Mouse (Mus musculus): ENCODE results near the gene Ppm1f.
"Not testable (repeated sequence)": the region's sequence is repeated elsewhere in the genome, so short reads cannot be mapped to it uniquely, and the experiment has no call there.

The Ppm1f gene

DNA sequence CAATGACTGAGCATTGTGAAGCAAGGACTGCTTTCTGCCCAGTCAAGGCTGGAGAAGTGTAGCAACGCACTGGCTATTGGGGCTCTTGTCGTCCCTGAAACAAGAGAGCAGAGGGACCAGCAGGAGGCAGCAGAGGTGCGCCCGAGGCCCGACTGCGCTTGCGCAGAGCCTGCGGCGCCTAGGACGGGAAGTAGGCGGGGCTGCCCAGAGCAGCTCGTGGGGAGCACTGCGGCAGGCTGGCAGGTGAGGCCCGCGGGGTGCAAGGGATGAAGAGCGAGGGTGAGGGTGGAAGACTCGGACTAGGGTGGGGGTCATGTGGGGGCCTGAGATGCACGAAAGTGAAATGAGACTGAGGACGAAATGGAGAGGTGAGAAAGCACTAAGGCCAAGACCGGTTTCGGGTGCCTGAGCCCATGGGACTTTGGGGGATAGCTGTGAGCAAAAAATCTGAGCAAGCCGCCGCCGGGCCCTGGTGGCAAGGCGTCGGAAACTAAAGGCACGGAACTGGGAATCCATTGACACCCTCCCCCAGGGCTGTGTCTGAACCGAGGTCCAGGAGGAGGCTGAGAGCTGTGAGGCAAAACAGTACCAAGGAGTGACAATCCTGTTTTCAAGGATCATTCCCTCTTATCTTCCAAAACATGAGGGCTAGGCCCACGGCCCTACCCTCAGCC, at the start of gene Ppm1f:
TSS of gene Ppm1f (plus strand) at position 88 of the 674 bp plus-strand sequence.
- peak; percentile 96 to 97 for DNase-seq (ENCODE audit: low spot score in 2 of 2)

GRCm38 (mm10) chr16:16849196-16849595, 47.1 kb upstream of the Ppm1f start:
- no peak for DNase-seq (ENCODE audit: low spot score in 2 of 2)

DNA sequence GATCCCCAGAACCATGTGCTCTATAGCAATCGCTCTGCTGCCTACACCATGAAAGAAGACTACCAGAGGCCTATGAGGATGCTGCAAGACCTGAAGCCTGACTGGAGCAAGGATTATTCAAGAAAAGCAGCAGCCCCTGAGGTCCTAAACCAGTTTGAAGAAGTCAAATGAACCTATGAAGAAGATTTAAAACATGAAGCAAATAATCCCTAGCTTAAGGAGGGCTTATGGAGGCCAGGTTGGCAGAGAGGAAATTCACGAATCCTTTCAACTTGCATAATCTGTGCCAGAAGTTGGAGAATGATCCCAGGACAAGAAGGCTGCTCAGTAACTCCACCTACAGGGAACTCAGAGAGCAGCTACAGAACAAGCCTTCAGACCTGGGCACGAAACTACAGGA, 43.9 kb upstream of the Ppm1f start:
- DNase-seq (ENCODE audit: low spot score in 2 of 2): no peak

DNA sequence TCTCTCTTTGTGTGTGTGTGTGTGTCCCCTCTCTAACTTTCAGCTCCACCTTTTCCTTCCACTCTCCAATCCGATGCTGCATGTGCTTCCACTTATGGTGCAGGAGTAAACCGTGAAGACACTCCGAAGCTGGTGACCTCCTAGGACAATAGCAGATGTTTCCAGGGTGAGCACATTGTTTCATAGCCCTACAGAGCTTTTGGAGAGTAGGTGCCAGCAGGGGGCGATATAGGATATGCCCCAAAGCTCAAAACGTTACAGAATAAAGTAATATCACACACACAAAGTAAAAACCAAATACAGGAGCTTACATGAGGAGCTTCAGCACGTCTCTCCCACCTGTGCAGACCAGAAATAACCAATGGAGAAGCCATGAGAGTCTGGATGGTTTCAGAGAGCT, 41.4 kb upstream of the Ppm1f start:
- peak; percentile 41 to 50 for DNase-seq (ENCODE audit: low spot score in 2 of 2)

DNA sequence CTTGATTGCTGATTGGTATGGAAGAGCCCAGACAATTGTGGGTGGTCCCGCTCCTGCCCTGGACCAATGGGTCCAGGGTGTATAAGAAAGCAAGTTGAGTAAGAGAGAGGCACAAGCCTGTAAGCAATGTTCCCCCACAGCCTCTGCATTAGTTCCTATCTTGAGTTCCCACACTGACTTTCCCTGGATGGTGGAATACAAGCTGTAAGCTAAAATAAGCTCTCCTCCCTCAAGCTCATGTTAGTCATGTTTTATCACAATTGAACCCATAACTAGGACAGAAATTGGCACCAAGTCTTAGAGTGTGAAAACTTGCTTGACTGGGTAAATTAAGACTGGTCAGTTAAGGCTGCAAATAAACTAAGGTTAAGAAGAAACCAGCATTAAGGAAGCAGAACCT, 40.7 kb upstream of the Ppm1f start:
- DNase-seq (ENCODE audit: low spot score in 2 of 2): no peak

DNA sequence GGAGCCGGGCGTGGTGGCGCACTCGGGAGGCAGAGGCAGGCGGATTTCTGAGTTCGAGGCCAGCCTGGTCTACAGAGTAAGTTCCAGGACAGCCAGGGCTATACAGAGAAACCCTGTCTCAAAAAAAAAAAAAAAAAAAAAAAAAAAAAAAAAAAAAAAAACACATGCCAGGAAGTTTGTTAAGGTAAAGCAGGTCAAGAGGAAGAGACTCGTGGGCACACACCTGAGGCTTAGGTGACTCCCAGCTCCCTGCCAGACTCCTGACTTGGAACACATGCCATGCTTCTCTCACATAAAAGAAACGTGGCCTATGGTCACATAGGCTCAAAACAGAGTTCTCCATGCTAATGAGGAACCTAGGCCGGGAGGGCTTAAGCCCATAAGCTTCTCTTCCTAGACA, 40.2 kb upstream of the Ppm1f start:
- DNase-seq (ENCODE audit: low spot score in 2 of 2): not testable (repeated sequence)

- no peak for DNase-seq (ENCODE audit: low spot score in 2 of 2)
Observed at GRCm38 (mm10) chr16:16856731-16857476, 39.4 kb upstream of the Ppm1f start.

DNA sequence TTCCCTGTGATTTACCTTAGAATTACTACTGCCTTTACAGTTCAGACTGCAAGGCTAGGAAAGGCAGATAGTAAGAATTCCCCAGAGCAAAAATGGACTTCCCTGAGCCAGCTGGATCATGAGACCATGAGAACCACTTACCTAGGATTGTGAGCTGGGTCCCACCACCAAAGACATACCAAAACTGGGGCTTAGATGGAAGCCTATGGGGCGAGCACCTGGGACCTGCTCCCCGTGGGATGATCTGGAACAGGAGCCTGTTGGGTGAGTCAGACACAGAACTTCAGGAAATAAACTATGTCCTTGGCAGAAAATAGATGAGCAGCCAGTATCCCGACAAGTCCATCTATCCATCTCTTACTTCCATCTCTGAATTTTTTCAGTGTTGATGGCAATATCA, 34.0 kb upstream of the Ppm1f start:
- no peak for DNase-seq (ENCODE audit: low spot score in 2 of 2)

GRCm38 (mm10) chr16:16863978-16864377, 32.3 kb upstream of the Ppm1f start, which contains the start of gene Igll1:
Gene Igll1, minus strand, starts transcription at chr16:16863985.
- DNase-seq (ENCODE audit: low spot score in 2 of 2): no peak

DNA sequence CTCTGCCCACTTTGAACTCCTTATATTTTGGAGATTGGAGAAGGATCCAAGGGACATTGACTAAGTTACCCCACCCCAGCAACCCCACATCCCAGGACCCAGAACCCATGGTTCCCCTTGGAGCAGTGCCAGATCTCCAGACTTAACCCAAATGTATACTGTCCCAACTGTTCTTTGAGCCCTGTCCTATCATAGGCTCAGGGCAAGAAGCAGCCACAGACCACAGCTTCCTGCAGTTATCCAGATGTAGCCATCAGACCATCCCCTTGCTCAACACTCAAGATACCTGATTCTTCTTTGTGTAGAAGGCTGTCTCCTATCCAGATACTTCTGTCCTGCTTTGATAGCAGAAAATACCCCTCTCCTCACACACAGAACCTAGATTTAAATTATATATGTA, 31.1 kb upstream of the Ppm1f start:
- peak in 1 of 2 experiments; percentile 0 for DNase-seq (ENCODE audit: low spot score in 2 of 2)

DNA sequence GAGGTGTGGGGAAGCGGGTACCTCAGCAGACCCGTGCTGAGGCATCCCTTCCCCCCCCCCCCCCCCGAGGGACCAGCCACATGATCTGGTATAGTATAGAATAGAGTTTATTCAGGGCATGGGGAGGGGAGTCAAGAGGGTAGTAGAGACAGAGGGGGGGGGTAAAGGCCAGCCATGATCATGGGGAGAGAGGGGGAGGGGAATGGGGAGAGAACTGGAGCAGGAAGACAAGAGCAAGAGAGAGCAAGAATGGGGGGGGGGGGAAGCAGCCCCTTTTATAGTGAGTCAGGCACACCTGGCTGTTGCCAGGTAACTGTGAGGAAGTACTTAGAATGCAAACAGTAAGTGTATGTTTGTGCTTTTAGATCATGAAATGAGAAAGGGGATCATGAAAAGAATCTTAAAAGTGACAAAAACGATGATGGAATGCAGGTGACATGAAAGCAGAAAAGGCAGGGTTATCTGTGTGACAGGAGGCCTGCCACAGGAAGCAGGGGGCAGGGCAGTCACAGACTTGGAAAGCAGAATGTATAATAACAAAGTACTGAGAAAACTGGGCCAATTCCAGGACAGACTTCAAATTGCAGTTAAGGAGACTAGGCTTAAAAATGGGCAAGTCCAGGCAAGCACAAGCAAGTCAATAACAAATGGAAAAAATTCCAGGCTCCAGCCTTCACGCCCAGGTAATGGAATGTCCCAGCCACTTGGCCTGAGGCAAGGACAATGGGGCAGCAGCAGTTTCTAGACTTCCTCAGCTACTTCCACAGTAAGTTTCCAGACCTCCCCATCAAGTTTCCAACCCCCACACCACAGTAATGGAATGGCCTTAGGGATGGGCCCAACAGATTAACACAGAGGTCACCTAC, 30.3 kb upstream of the Ppm1f start:
- no peak for DNase-seq (ENCODE audit: low spot score in 2 of 2)

GRCm38 (mm10) chr16:16870241-16870616, 26.0 kb upstream of the Ppm1f start:
- DNase-seq (ENCODE audit: low spot score in 2 of 2): no peak

- peak; percentile 91 to 93 for DNase-seq (ENCODE audit: low spot score in 2 of 2)
Observed at GRCm38 (mm10) chr16:16870617-16871331, 25.5 kb upstream of the Ppm1f start, which contains the start of the genes Top3b and Vpreb1. Gene Top3b, plus strand, starts transcription at chr16:16870736. Gene Vpreb1, minus strand, starts transcription at chr16:16870843.

- DNase-seq (ENCODE audit: low spot score in 2 of 2): no peak
Observed at GRCm38 (mm10) chr16:16879025-16879424, 17.2 kb upstream of the Ppm1f start.

- DNase-seq (ENCODE audit: low spot score in 2 of 2): no peak
Observed at GRCm38 (mm10) chr16:16888341-16888740, 7.9 kb upstream of the Ppm1f start.

- no peak for DNase-seq (ENCODE audit: low spot score in 2 of 2)
Observed at GRCm38 (mm10) chr16:16892366-16892765, 3.9 kb upstream of the Ppm1f start.

DNA sequence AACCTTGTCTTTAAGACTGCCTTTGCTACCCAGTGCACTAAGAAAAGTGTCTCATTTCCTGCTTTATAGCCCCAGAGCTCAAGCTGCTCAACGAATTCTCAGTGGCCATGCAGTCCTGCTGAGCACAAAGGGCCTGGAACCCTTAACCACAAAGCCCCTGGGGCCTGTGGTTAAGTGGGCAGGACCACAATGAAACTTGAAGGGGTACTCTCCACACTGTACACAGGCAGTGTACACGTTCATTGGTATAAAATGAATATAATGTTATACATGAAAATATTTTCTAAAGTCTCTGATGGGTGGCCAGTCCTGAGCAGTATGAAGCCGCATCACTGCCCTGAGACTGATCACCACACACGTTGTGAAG, 271 bp upstream of the Ppm1f start:
- DNase-seq (ENCODE audit: low spot score in 2 of 2): no peak

DNA sequence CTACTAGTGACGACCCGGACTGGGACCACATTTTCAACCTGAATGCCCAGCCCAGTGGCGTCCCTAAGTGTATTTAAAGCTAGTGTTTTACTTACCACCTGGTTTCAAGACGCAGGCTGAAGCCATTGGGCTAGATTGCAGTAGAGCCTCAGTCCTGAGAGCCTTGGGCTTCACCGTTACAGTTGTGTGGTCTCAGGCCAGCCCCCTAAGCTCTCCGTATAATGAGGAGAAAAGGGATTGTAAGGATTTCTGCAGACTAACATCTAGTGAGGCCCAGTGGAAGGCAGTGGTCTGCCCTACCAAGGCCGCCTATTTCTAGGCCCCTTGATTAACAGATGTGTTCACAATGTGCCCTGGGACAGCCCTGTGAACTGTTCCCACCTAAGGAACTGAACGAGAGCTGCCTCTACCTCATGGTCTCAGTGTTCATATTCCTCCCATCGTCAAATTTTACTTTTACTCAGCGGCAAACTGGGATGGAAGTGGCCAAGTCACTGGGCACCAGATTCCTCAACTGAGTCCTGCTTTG, 851 bp downstream of the Ppm1f start:
- DNase-seq (ENCODE audit: low spot score in 2 of 2): no peak

DNA sequence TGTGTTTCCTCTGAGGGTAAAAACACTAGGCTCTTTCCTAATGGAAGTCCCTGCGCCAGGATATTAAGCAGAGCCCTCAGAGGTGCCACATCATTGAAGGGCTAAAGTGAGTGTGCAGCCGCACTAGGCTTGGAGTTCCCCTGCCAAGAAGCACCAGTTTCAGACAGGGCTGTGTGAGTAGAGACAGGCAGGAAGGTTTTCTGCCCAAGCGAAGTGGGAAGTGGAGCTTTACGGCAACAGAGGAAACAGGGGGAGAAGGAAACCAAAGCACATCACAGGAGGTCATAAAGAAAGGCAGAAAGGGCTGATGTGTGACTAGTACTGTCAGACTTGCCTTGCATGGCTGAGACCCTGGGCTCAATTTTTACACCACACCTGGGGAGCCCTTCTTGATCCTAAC, 6.1 kb downstream of the Ppm1f start:
- no peak for DNase-seq (ENCODE audit: low spot score in 2 of 2)

DNA sequence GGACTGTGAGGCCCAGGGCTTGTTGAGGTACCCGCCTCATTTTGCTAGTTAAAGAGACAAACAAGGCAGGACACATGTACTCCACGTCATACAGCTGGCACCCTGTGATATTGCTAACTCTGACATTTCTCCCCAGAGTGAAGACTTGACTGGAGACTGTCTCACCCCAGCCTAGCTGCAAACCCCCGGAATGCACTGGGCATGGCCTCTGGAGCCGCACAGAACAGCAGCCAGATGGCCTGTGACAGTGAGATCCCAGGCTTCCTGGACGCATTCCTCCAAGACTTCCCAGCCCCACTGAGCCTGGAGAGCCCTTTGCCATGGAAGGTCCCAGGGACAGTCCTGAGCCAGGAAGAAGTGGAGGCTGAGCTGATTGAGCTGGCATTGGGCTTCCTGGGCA, 6.9 kb downstream of the Ppm1f start:
- no peak for DNase-seq (ENCODE audit: low spot score in 2 of 2)

DNA sequence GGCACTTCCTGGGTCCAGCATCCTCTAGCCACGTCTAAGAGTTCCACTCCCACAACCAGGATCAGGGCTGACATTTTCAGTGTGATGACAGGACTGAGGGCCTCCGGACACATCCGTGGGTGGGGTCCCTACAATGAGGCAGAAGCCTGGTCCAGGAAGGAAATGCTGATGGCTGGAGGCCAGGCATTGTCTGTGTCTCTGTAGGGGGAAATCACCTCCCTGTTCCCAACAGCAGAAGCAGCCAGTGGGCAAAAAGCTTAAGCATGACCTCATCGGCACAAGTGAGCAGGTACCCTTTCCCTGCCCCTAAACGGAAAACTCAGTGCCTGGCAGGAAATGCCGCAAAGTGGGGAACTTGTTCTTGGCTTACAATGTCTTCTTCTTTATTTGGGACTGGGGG, 11.5 kb downstream of the Ppm1f start:
- DNase-seq (ENCODE audit: low spot score in 2 of 2): no peak
